Mouse (Mus musculus): Measurements from ENCODE around the gene Atp5l. TPM values are rescaled to one million over a fixed set of nuclear protein-coding genes. Genes with fewer than 3 reads are reported as not detected.

The Atp5l gene
- polyA plus RNA-seq (2012; rRNA removed): 674 and 804 TPM in 2 replicates

DNA sequence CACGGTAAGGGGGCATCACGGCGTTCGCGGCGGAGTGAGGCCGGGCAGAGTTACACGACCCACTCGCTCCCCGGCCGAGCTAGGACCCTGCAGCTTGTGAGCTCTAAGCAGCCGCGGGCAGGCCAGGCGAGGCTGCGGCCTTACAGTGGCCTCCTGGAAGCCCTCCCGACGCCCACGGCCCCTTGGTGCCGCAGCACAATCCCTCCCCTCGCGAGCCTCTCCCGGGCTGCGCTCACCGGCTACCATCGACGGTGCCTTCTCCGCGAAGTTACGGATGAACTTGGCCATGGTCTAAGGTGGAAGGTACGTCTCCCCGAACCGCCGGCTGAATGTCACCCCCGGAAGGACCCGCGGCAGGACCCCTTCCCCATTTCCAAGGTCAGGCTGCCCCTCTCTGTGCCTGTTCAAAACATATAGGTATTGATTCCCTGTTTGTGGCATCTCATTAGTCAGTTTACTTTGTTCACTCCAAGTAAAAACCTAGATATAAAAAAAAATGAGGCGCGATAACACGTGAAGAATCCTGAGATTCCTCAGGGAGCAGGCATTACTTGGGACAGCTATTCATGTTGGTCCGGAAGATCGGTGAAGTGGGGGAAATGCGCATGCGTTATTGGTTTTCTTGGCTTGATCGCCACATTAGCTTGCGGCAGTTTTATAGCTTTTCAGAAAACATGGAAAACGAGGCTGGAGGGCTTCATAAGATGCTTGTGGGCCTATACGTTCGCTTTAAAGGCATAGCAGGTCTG, at the start of gene Atp5l:
Gene Atp5l (minus strand): TSS at position 369 of the 749 bp plus-strand sequence.

DNA sequence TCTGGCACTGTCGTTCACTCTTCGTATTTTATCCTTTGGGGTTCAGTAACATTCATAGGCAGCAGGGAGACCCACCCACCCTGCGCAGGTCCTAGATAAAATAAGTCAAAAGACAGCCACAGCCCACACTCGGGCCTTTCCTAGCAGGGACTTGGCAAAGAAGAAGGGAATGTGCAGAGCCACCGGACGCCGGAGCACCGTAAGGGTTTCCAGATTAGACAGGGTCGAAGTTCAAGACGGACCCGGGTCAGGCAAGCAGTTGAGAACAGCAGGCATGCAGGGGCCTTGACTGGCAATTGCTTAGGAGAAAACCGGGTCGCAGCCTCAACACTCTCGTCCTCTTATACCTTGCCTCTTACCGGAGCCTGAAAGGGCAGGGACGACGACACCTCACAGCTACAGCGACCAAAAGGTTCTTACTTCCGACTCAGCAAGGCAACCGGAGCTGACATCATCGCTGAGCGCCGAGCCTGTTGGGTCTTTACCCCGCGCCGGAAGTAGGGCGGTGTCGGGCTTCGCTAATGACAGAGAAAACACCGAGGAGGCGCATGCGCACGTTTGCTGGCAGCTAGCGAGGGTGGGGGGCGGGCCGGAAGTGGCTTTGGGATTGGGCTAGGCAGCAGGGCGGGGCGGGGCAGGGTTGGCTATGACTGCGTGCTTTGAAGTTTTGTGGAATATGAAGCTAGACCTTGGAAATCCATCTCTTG, 44.7 kb upstream of the Atp5l start, which contains the start of gene Ube4a:
Gene Ube4a (minus strand): TSS at position 475 of the 707 bp plus-strand sequence.

DNA sequence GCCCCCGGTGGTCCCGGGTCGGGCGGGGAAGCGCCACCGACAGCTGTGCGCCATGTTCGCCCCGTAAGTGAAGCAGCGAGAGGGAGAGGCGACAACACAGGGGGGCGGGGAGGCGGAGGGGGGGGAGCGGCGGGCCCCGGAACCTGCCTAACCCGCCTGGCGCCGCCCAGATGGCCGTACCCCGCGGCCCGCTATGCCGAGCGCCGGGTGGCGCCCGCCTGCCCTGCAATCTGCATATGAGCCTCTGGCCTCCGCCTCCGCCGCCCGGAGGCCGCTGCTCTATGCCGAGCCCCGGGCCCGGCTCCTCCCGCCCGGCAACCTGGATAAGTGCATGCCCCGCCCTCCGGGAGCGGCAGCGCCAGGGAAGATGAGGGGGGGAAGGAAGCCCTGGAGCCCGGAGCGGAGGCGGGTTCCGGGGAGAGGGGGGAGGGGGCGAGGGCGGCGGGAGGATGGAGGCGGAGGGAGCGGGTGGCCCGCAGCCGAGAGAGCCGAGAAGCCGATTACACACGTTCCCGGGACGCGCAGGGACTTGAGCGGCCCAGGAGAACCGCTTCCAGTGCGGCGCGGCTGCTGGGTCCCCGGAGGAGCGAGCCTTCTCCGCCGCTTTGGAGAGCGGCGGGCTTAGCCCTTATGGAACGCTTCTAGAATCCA, 39.2 kb downstream of the Atp5l start, which contains the start of gene Kmt2a:
Gene Kmt2a (minus strand): TSS at position 76 of the 651 bp plus-strand sequence.

Other genes starting within 250 kb of the Atp5l start
- gene Treh, start 247.5 kb downstream of the Atp5l start, polyA plus RNA-seq (2012; rRNA removed): not detected in 2 replicates
- 120 and 130 TPM in 2 replicates for gene Phldb1, start 185.5 kb downstream of the Atp5l start, polyA plus RNA-seq (2012; rRNA removed)
- gene Arcn1, start 152.9 kb downstream of the Atp5l start, polyA plus RNA-seq (2012; rRNA removed): 60.5 and 65.2 TPM in 2 replicates
- 133 and 134 TPM in 2 replicates for gene Ift46, start 152.8 kb downstream of the Atp5l start, polyA plus RNA-seq (2012; rRNA removed)
- gene Tmem25, start 121.4 kb downstream of the Atp5l start, polyA plus RNA-seq (2012; rRNA removed): 37.2 and 38.0 TPM in 2 replicates
- 0.95 and 1.4 TPM in 2 replicates for gene Ttc36, start 117.7 kb downstream of the Atp5l start, polyA plus RNA-seq (2012; rRNA removed)
- 24.3 and 28.4 TPM in 2 replicates for gene Kmt2a, start 39.4 kb downstream of the Atp5l start, polyA plus RNA-seq (2012; rRNA removed)
- 26.6 and 29.3 TPM in 2 replicates for gene Ube4a, start 44.9 kb upstream of the Atp5l start, polyA plus RNA-seq (2012; rRNA removed)
- not detected in 2 replicates for gene Cd3g, start 59.7 kb upstream of the Atp5l start, polyA plus RNA-seq (2012; rRNA removed)
- gene Cd3d, start 61.0 kb upstream of the Atp5l start, polyA plus RNA-seq (2012; rRNA removed): not detected in 2 replicates
- gene Cd3e, start 88.9 kb upstream of the Atp5l start, polyA plus RNA-seq (2012; rRNA removed): not detected in 2 replicates
- gene Mpzl2, start 119.1 kb upstream of the Atp5l start, polyA plus RNA-seq (2012; rRNA removed): 1.6 and 4.1 TPM in 2 replicates
- gene Mpzl3, start 134.4 kb upstream of the Atp5l start, polyA plus RNA-seq (2012; rRNA removed): 0.90 and 1.2 TPM in 2 replicates
- 0.07 and 0.17 TPM in 2 replicates for gene Jaml, start 158.4 kb upstream of the Atp5l start, polyA plus RNA-seq (2012; rRNA removed)
- 10.3 and 10.8 TPM in 2 replicates for gene Scn2b, start 197.0 kb upstream of the Atp5l start, polyA plus RNA-seq (2012; rRNA removed)
- 0.38 and 0.80 TPM in 2 replicates for gene Scn4b, start 217.7 kb upstream of the Atp5l start, polyA plus RNA-seq (2012; rRNA removed)

Measured in central nervous system, embryonic 18 days (tissue).